Mouse (Mus musculus) heart, adult 2 months (tissue): ENCODE data around the gene Arntl. TPM values are rescaled to one million over a fixed set of nuclear protein-coding genes. Genes with fewer than 3 reads are reported as not detected.

Source experiments
- DNase-seq, 2 experiments: peaks; one replicate each; pipeline ENCODE4 v3.0.0; 2021
- H3K27ac ChIP-seq: fragments of 200-600 bp; 2 replicates; pipeline ENCODE4 v1.8.1; 2022
- H3K27me3 ChIP-seq: fragments of 200-500 bp; 2 replicates; pipeline ENCODE4 v1.6.1; 2012; ENCODE audit warnings: mild to moderate bottlenecking, low read length, inconsistent platforms, mixed read lengths; ENCODE audit not compliant: control insufficient read depth, insufficient read depth
- H3K36me3 ChIP-seq: fragments of 200-500 bp; 2 replicates; pipeline ENCODE4 v1.6.1; 2012; ENCODE audit warnings: low read length, inconsistent platforms; ENCODE audit not compliant: control insufficient read depth, insufficient read depth
- H3K4me1 ChIP-seq: fragments of 200-500 bp; 2 replicates; pipeline ENCODE4 v1.6.1; 2011; ENCODE audit warnings: low read length; ENCODE audit not compliant: control insufficient read depth, insufficient read depth
- H3K4me3 ChIP-seq: fragments of 200-600 bp; 2 replicates; pipeline ENCODE4 v1.8.1; 2022
- H3K79me2 ChIP-seq: fragments of 200-500 bp; replicated peaks from 2 replicates; pipeline ENCODE4 v1.6.1; 2012; ENCODE audit warnings: mild to moderate bottlenecking, inconsistent platforms, low read length, moderate library complexity, mixed read lengths; ENCODE audit not compliant: control insufficient read depth, insufficient read depth
- H3K9ac ChIP-seq: fragments of 200-500 bp; 2 replicates; pipeline ENCODE4 v1.6.1; 2012; ENCODE audit warnings: low read depth, mild to moderate bottlenecking, control low read depth, inconsistent platforms, low read length, mixed read lengths
- CTCF ChIP-seq: fragments of 200-600 bp; IDR thresholded peaks from 2 replicates; pipeline ENCODE4 v1.8.1; 2022; ENCODE audit warnings: antibody characterized with exemption, mild to moderate bottlenecking, moderate library complexity
- EP300 ChIP-seq: fragments of 200-500 bp; IDR thresholded peaks from 2 replicates; pipeline ENCODE4 v1.6.1; 2011; ENCODE audit warnings: low read depth, low read length, control low read depth; ENCODE audit not compliant: insufficient read depth
- POLR2A ChIP-seq: fragments of 200-500 bp; IDR thresholded peaks from 2 replicates; pipeline ENCODE4 v1.6.1; 2011; ENCODE audit warnings: mild to moderate bottlenecking, low read depth, low read length, control low read depth; ENCODE audit not compliant: insufficient read depth
- WGBS: fragments of 180-500 bp; shearing (Covaris S2); methylation state at CpG from one replicate; pipeline ENCODE4 v1.1.7; 2018; 5-methylcytosine and 5-hydroxymethylcytosine counted together
- intact Hi-C: fragments of 180-260 bp; cut with DNase I; formaldehyde crosslinking; loops from one replicate; pipeline ENCODE4 v1.15.1; 2025
- polyA plus RNA-seq: library from polyadenylated mRNA; depleted of rRNA; stranded (reverse); fragments of >200 nt; gene quantifications from 2 replicates; pipeline ENCODE4 v1.2.3, GENCODE M21; 2012
- total RNA-seq, 2 experiments: library from RNA; stranded (reverse); gene quantifications; 2 replicates each; pipeline ENCODE4 v1.2.3; 2021

Gene Arntl
- total and polyA plus RNA-seq, 3 experiments: 6.6 to 26.7 (median 7.2) TPM

DNA sequence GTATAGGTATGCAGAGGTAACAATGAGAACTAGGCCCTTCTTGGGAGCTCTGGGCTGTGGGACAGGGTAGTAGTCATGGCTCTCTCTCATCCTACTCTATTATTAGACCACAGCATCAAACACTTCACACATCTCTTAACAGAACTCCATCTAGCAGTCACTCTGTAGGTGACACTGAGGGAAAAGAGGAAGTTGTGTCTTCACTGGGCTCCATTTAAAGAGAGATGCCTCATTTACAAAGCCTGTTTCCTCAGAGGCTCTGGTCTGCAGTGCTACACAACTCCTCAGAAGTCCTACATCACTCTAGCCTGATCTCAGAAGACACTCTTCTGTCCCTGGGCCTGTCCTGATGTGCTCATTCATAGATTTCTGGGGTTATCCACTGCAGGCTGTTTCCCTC is 61.8 kb downstream of the Arntl start:
- Histone ChIP-seq H3K9ac (no peak overlapping the region), H3K27ac (no peak overlapping the region), H3K27me3 (no peaks in the 10 kb centered on the region), H3K79me2 (no peaks in the 10 kb centered on the region), H3K4me1 (peaks cover 4% of the 10 kb centered on the region), H3K36me3 (no peaks in the 10 kb centered on the region), H3K4me3 (no peak overlapping the region)
- no peak for TF ChIP-seq EP300
- no peak for TF ChIP-seq POLR2A
- TF ChIP-seq CTCF: no peak
- DNase-seq: no peak
- intact Hi-C loops: loop anchor here (5.0 kb wide), 2 partner anchors 62 to 352 kb away; partner anchors contain the start of gene Arntl

GRCm38 (mm10) chr7:113269921-113270320 is 62.7 kb downstream of the Arntl start:
- H3K4me1 ChIP-seq: peaks cover 4% of the 10 kb centered on the region
- H3K27ac ChIP-seq: no peak overlapping the region
- no peaks in the 10 kb centered on the region for H3K79me2 ChIP-seq
- TF ChIP-seq CTCF (no peak), EP300 (no peak), POLR2A (no peak)
- DNase-seq: no peak
- H3K4me3 ChIP-seq: no peak overlapping the region
- no peaks in the 10 kb centered on the region for H3K27me3 ChIP-seq
- 55% methylated on average over 3 of the region's 3 CpGs for WGBS
- H3K36me3 ChIP-seq: no peaks in the 10 kb centered on the region
- intact Hi-C loops: loop anchor here (5.0 kb wide), 2 partner anchors 63 to 353 kb away; partner anchors contain the start of gene Arntl
- H3K9ac ChIP-seq: no peak overlapping the region

DNA sequence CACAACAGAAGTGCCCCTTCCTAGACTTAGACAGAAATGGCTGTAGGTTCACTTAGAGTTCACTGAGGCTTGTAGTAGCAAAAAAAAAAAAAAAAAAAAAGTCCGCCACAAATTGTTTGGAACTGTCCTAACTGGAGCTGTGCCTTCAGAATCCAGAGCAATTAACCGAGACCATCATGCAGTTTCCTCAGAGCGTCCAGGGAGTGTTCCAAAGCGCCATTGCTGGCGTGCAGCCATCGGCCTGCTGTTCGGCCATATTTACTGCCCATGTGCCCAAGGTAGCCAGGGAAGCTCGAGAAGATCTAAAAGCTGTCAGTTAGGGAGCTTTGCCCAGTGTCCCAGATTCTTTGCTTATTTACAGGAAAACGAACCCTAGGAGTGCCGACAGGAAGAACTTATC is 63.3 kb downstream of the Arntl start:
- H3K4me1 ChIP-seq: peaks cover 4% of the 10 kb centered on the region
- no peaks in the 10 kb centered on the region for H3K79me2 ChIP-seq
- peak; percentile 37 to 45 for DNase-seq
- H3K27me3 ChIP-seq: no peaks in the 10 kb centered on the region
- intact Hi-C loops: no loop called here
- H3K9ac ChIP-seq: no peak overlapping the region
- no peaks in the 10 kb centered on the region for H3K36me3 ChIP-seq
- H3K27ac ChIP-seq: no peak overlapping the region
- 43% methylated on average over 10 of the region's 10 CpGs for WGBS
- H3K4me3 ChIP-seq: no peak overlapping the region
- TF ChIP-seq CTCF (no peak), EP300 (no peak)

DNA sequence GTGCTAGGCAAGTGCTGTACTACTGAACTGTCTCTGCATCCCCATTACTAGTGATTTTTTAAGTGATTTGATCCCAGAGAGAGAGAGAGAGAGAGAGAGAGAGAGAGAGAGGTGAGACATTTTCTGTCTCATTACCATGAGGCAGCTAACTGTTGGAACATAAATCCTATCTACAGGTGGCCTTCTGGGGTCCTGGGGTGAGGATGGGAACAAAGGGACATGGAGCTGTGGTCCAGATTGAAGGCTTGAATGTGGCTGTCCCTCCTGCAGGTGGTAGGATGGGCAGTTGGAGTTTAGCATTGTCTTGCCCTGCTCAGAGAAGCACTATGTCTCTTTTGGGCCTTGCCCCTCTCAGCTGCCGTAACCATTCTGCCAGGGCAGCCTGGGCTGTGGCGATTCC is 63.7 kb downstream of the Arntl start:
- DNase-seq: no peak
- 88% methylated on average over 2 of the region's 2 CpGs for WGBS
- Histone ChIP-seq H3K27me3 (no peaks in the 10 kb centered on the region), H3K9ac (no peak overlapping the region), H3K27ac (no peak overlapping the region), H3K4me3 (no peak overlapping the region), H3K79me2 (no peaks in the 10 kb centered on the region), H3K4me1 (peaks cover 4% of the 10 kb centered on the region), H3K36me3 (no peaks in the 10 kb centered on the region)
- intact Hi-C loops: no loop called here
- TF ChIP-seq CTCF (no peak), EP300 (no peak), POLR2A (no peak)

GRCm38 (mm10) chr7:113272338-113272997 is 65.2 kb downstream of the Arntl start:
- H3K27me3 ChIP-seq: no peaks in the 10 kb centered on the region
- no peaks in the 10 kb centered on the region for H3K79me2 ChIP-seq
- no peak for DNase-seq
- no peak for TF ChIP-seq CTCF
- TF ChIP-seq POLR2A: no peak
- no peak for TF ChIP-seq EP300
- no peak overlapping the region for H3K4me3 ChIP-seq
- WGBS: 69% methylated on average over 6 of the region's 6 CpGs
- no peak overlapping the region for H3K9ac ChIP-seq
- H3K4me1 ChIP-seq: peaks cover 4% of the 10 kb centered on the region
- no peak overlapping the region for H3K27ac ChIP-seq
- no peaks in the 10 kb centered on the region for H3K36me3 ChIP-seq
- intact Hi-C loops: no loop called here

GRCm38 (mm10) chr7:113277245-113277644 is 70.0 kb downstream of the Arntl start:
- 24% methylated on average over 2 of the region's 2 CpGs for WGBS
- intact Hi-C loops: no loop called here

More at GRCm38 (mm10) chr7:113277245-113277644, 70.0 kb downstream of the Arntl start:
- H3K27me3 ChIP-seq: no peaks in the 10 kb centered on the region
- no peak for DNase-seq
- no peak for TF ChIP-seq POLR2A
- TF ChIP-seq CTCF: no peak
- no peak for TF ChIP-seq EP300
- H3K27ac ChIP-seq: no peak overlapping the region
- H3K4me1 ChIP-seq: no peaks in the 10 kb centered on the region; the same call in none of the 2 replicates
- no peaks in the 10 kb centered on the region for H3K79me2 ChIP-seq
- H3K9ac ChIP-seq: no peak overlapping the region
- H3K4me3 ChIP-seq: no peak overlapping the region
- H3K36me3 ChIP-seq: no peaks in the 10 kb centered on the region
